Mouse (Mus musculus) MEL (cell line): ENCODE results near the gene Fgb.

ENCODE experiments used
- CTCF ChIP-seq, 3 experiments: IDR thresholded peaks in 2 of 3; conservative IDR thresholded peaks in 1 of 3; 2 replicates each; pipeline ENCODE4 v1.5.1; 2011 to 2012; ENCODE audit warnings: low read length in 3 of 3, low read depth in 2 of 3, mild to moderate bottlenecking in 2 of 3, improper control_type of control experiment in 1 of 3, inconsistent platforms in 1 of 3, mixed read lengths in 1 of 3, moderate library complexity in 1 of 3; ENCODE audit not compliant: control insufficient read depth in 1 of 3, insufficient read depth in 1 of 3, poor library complexity in 1 of 3, severe bottlenecking in 1 of 3
- E2F4 ChIP-seq: IDR thresholded peaks from 2 replicates; pipeline ENCODE4 v1.6.1; 2011; ENCODE audit warnings: low read depth, low read length, improper control_type of control experiment, borderline replicate concordance

GRCm38 (mm10) chr3:83020387-83020786, 29.3 kb downstream of the Fgb start:
- TF ChIP-seq CTCF (IDR thresholded peaks at IDR 0.05 in 2 of 3, conservative IDR thresholded peaks at IDR 0.05 in 1 of 3; ENCODE audit: control insufficient read depth in 1 of 3, insufficient read depth in 1 of 3, low read depth in 2 of 3, low read length in 3 of 3, poor library complexity in 1 of 3, severe bottlenecking in 1 of 3) (no peak), E2F4 (no peak)
